Mouse (Mus musculus): ENCODE data around the gene Ankrd33b.
A peak's percentile ranks its signal among the peaks of the same experiment; 100 is the strongest.

The Ankrd33b gene

GRCm38 (mm10) chr15:31338656-31339291, 28.8 kb downstream of the Ankrd33b start:
- no peak for DNase-seq (ENCODE audit: low spot score in 2 of 2)

- DNase-seq (ENCODE audit: low spot score in 2 of 2) = no peak
These were observed 29.5 kb downstream of the Ankrd33b start for GRCm38 (mm10) chr15:31337983-31338382.

GRCm38 (mm10) chr15:31337192-31337741, 30.3 kb downstream of the Ankrd33b start:
- DNase-seq (ENCODE audit: low spot score in 2 of 2) = peak; percentile 77 to 88

- no peak for DNase-seq (ENCODE audit: low spot score in 2 of 2)
These were observed 30.8 kb downstream of the Ankrd33b start for GRCm38 (mm10) chr15:31336685-31337084.

GRCm38 (mm10) chr15:31334829-31335228, 32.7 kb downstream of the Ankrd33b start:
- no peak for DNase-seq (ENCODE audit: low spot score in 2 of 2)

- no peak for DNase-seq (ENCODE audit: low spot score in 2 of 2)
These were observed 34.9 kb downstream of the Ankrd33b start for GRCm38 (mm10) chr15:31332541-31333163.

- DNase-seq (ENCODE audit: low spot score in 2 of 2) = no peak
These were observed 35.8 kb downstream of the Ankrd33b start for GRCm38 (mm10) chr15:31331742-31332141.

GRCm38 (mm10) chr15:31328082-31328614, 39.4 kb downstream of the Ankrd33b start:
- no peak for DNase-seq (ENCODE audit: low spot score in 2 of 2)

- DNase-seq (ENCODE audit: low spot score in 2 of 2) = no peak
These were observed 41.7 kb downstream of the Ankrd33b start for GRCm38 (mm10) chr15:31325660-31326354.

GRCm38 (mm10) chr15:31324551-31324950, 43.0 kb downstream of the Ankrd33b start:
- DNase-seq (ENCODE audit: low spot score in 2 of 2) = no peak

- DNase-seq (ENCODE audit: low spot score in 2 of 2) = no peak
These were observed 43.8 kb downstream of the Ankrd33b start for GRCm38 (mm10) chr15:31323684-31324083.

- no peak for DNase-seq (ENCODE audit: low spot score in 2 of 2)
These were observed 46.7 kb downstream of the Ankrd33b start for GRCm38 (mm10) chr15:31320598-31321377.

- no peak for DNase-seq (ENCODE audit: low spot score in 2 of 2)
These were observed 48.5 kb downstream of the Ankrd33b start for GRCm38 (mm10) chr15:31319046-31319445.

GRCm38 (mm10) chr15:31318158-31318955, 49.2 kb downstream of the Ankrd33b start:
- no peak for DNase-seq (ENCODE audit: low spot score in 2 of 2)

- no peak for DNase-seq (ENCODE audit: low spot score in 2 of 2)
These were observed 50.3 kb downstream of the Ankrd33b start for GRCm38 (mm10) chr15:31317056-31317805.

GRCm38 (mm10) chr15:31315630-31316231, 51.8 kb downstream of the Ankrd33b start:
- DNase-seq (ENCODE audit: low spot score in 2 of 2) = peak; percentile 64 to 82

- no peak for DNase-seq (ENCODE audit: low spot score in 2 of 2)
These were observed 55.5 kb downstream of the Ankrd33b start for GRCm38 (mm10) chr15:31312001-31312400.

GRCm38 (mm10) chr15:31309526-31309925, 58.0 kb downstream of the Ankrd33b start:
- DNase-seq (ENCODE audit: low spot score in 2 of 2) = no peak

GRCm38 (mm10) chr15:31306726-31307125, 60.8 kb downstream of the Ankrd33b start:
- no peak for DNase-seq (ENCODE audit: low spot score in 2 of 2)

GRCm38 (mm10) chr15:31305181-31305580, 62.3 kb downstream of the Ankrd33b start:
- DNase-seq (ENCODE audit: low spot score in 2 of 2) = no peak

Measured in frontal cortex, postnatal 14 days (tissue).